Mouse (Mus musculus) heart, adult 8-10 months (tissue): Measurements from ENCODE around the gene Myl3. TPM values are rescaled to one million over a fixed set of nuclear protein-coding genes. Genes with fewer than 3 reads are reported as not detected.

ENCODE experiments used
- total RNA-seq, 4 experiments: library from RNA; stranded (reverse); gene quantifications; 2 replicates each; pipeline ENCODE4 v1.2.4; 2022

The Myl3 gene
- total RNA-seq, 4 experiments from 2014 or later = 10,766 to 11,632 (median 11,251) TPM

Other genes with a start within 250 kb of the Myl3 start
- 10 to 100 TPM; 32.6 to 44.5 (median 36.5) TPM for gene Setd2, start 209.3 kb upstream of the Myl3 start, total RNA-seq
- gene Nradd, start 117.4 kb upstream of the Myl3 start, total RNA-seq = 1 to 10 TPM in 2 of 4 experiments, under 1 TPM in 2; 0.79 to 1.4 (median 0.97) TPM
- 10 to 100 TPM in 1 of 4 experiments, 1 to 10 TPM in 3; 5.8 to 10.8 (median 8.5) TPM for gene Nbeal2, start 87.7 kb upstream of the Myl3 start, total RNA-seq
- gene Ccdc12, start 85.4 kb upstream of the Myl3 start, total RNA-seq = 10 to 100 TPM; 56.2 to 69.2 (median 65.3) TPM
- 1 to 10 TPM; 4.4 to 7.0 (median 5.1) TPM for gene Pth1r, start 5.3 kb downstream of the Myl3 start, total RNA-seq
- gene Prss42, start 56.3 kb downstream of the Myl3 start, total RNA-seq = not detected
- not detected for gene Prss44, start 72.1 kb downstream of the Myl3 start, total RNA-seq
- not detected for gene Prss43, start 84.8 kb downstream of the Myl3 start, total RNA-seq
- under 1 TPM in 1 of 4 experiments, not detected in 3; 0.44 TPM for gene Prss45, start 92.7 kb downstream of the Myl3 start, total RNA-seq
- gene Prss46, start 102.6 kb downstream of the Myl3 start, total RNA-seq = not detected
- gene Prss50, start 116.1 kb downstream of the Myl3 start, total RNA-seq = not detected
- gene Als2cl, start 138.0 kb downstream of the Myl3 start, total RNA-seq = 10 to 100 TPM; 11.5 to 19.1 (median 14.7) TPM
- gene Tmie, start 138.3 kb downstream of the Myl3 start, total RNA-seq = 1 to 10 TPM; 1.1 to 2.0 (median 1.6) TPM
- not detected for gene Fam240a, start 175.0 kb downstream of the Myl3 start, total RNA-seq
- gene Tdgf1, start 204.3 kb downstream of the Myl3 start, total RNA-seq = not detected
- 100 to 1,000 TPM; 286 to 346 (median 321) TPM for gene Lrrc2, start 209.7 kb downstream of the Myl3 start, total RNA-seq
- 1 to 10 TPM; 2.6 to 4.8 (median 3.7) TPM for gene Rtp3, start 248.7 kb downstream of the Myl3 start, total RNA-seq